Mouse (Mus musculus) urinary bladder, postnatal 10 days (tissue): ENCODE data around the gene Lmtk2.

ENCODE experiments used
- DNase-seq: peaks from one replicate; pipeline ENCODE4 v3.0.0; 2022; ENCODE audit warnings: low spot score

Lmtk2 gene

DNA sequence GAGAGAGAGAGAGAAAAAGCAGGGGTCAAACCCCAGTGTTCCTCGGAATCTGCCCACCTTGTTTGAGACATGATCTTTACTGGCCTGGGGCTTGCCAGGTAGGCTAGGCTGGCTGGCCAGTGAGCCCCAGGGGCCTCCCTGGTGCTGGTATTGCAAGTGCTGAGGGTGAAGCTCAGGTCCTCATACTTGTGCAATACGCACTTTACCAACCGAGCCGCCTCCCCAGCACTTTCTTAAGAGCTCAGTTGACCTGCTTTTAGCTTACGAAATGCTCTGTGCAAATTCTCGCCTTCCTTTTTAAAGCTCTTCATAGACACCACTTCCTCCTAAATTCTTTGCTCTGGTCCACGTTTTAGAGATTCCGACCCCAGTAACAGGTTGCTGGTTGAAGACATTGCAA is 9.0 kb downstream of the Lmtk2 start:
- DNase-seq, result no peak

DNA sequence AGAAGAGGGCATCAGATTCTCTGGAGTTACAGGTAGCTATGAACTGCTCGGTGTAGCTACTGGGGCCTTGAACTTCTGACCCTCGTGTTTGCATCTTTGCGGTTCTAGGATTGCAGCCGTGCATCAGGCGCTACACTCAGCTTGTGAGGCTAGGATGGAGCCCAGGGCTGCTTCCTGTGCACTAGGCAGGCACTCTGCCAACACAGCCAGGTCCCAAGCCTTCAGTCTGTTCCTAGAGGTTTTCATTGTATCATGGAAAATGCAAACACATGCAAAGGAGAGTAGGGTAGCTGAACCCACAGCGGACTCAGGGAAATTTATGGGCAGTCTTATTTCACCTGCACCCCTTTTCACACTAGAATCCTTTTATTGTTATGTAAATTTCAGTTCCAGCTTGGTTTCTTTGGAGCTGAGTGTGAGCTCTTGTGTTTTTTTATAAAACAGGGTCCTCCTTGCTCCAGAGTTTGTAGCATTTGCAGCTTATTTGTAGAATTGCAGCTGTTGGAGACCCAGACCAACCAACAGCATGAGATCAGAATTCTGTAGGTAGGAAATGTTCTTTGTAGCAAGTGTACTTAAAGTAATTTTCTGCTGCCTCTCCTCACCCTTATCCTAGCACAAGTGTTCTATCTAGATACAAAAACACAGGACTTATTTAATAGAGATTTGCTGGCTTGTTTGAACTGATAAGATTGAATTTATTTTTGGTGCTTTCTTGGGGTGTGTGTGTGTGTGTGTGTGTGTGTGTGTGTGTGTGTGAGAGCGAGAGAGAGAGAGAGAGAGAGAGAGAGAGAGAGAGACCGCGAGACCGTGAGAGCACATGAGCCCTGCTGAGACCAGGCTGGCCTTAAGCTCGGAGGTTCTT is 12.6 kb downstream of the Lmtk2 start:
- DNase-seq, result no peak

DNA sequence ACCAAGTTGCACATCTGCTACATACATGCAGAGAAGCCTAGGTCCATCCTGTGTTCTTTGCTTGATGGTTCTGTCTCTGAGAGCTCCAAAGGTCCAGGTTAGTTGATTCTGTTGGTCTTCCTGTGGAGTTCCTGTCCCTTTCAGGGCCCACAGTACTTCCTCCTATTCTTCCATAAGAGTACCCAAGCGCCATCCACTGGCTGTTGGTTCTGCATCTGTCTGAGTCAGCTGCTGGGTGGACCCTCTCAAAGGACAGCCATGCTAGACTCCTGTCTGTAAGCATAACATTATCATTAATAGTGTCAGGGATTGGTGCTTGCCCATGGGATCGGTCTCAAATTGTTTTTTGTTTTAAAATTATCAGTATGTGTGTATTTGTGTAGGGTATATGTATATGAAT is 13.8 kb downstream of the Lmtk2 start:
- DNase-seq, result no peak

DNA sequence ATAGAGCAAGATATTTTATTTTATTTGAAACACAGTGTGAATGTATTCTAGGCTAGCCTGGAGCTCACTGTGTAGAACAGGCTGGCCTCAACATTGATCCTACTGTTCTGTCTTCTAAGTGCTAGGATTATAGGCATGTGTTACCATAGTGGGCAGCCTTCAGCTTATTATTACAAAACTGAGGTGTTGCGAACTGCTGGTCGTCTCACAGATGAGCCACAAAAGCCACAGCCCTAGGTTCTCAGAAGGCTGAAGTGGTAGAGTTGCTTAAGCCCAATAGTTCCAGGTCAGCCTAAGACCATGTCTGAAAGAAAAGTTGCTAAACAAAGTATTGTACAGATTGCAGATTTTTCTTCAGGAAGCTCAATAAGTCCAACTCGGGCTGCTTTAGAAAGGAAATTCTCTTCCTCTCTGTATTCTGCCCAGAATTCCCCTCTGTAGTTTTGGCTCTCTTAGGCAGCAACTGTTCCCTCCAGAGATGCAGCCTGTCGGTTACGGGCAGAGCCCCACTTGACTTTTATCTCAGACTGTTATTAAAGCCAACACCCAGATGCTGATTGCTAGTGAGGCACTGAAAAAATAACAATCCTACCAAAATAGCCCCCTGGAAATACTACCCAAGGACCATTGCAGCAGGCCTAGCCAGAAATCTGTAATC is 14.9 kb downstream of the Lmtk2 start:
- no peak for DNase-seq

DNA sequence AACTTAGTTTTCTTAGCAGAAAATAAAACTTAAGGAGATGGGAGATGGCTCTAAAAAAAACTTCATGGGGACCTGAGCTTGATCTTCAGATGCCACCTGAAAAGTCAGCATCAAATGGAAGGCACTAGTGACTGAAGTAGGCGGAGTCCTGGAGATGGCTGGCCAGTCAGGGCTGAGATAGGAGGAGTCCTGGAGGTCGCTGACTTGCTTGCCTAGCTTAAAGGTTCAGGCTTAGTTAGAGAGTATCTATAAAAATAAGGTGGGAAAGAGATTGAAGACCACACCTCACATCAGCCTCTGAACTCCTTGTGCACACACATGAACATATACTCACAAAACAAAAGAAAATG is 15.4 kb downstream of the Lmtk2 start:
- no peak for DNase-seq

DNA sequence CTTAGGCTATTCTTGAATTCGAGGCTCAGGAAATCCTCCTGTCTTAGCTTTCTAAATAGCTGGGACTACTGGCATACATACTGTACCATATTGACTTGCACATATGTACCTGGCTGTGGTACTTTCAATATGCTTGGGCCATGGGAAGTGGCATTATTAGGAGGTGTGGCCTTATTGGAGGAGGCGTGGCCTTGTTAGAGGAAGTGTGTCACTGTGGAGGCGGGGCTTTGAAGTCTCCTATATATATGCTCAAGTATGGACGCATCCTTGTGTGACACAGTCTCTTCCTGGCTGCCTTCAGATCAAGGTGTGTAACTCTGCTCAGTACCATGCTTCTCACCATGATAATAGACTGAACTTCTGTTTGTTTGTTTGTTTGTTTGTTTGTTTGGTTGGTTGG is 18.0 kb downstream of the Lmtk2 start:
- no peak for DNase-seq

DNA sequence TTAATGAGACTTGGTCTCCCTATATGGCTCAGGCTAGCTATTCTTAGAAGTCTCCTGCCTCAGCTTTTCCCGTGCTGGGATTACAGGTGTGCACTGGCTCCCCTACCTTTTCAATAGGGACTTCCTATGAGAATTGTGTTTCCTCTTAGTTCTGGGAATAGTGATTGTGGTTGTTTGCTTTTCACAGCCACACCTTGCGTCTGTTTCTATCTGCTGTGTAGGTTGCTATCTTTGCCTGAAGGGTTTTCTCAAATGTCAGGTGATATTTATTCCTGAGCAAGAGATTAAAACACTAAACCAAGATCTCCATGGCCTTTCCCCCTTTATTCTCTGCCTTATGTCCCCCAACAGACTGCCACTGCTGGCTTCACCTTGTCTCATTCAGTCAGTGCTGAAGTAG is 19.1 kb downstream of the Lmtk2 start:
- DNase-seq, result no peak

DNA sequence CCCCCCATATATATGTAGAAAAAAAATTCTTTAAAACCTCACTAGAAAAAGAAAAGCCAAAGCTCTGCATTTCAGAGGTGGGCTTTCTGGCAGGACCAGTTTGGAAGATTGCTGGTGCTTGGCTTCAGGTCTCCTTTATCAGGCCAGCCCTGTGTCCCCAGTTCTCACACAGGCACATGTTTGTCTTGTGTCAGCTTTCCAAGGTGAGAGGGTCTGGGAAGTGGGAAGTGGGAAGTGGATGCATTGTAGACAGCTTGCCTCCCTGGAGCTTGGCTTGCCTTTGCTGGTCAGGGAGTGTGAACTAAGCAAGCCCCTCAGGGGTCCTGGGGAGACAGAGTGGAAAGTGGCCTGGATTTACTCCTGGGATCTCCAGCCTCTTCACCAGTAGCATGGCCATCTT is 21.3 kb downstream of the Lmtk2 start:
- no peak for DNase-seq

DNA sequence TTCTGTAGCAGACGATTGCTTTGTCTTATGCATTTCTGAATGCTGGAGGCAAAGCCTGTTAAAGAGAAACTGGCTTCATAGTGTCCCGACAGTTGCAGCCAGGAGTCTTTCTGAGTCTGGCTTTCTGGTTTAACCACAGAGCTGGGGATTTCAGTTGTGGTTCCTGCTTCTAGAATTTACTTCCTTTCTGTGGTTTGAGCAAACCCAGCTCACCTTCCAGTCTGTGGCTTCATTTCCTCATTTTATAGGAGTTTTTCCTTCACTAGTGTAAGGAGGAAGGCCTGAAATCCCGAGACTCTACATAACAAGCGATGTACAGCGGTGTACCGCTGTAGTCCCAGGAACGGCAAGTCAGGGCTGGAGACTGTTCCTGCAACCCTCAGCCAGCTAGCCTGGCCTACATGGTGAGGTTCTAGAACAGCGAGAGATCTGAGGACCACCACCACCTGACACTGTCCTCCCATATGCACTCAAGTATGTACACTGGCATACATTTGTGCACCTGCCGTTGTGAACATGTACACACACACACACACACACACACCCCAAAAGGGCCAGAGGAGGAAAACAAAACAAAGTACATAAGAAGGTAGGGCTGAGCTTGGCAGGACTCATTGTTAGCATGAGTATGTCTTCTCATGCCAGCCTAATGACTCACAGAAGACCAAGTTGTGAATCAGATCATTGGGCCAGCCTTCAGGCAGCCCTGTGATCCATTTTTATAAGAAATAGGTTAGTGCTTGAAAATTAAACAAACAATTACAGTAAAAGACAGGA is 25.9 kb downstream of the Lmtk2 start:
- DNase-seq, result no peak

DNA sequence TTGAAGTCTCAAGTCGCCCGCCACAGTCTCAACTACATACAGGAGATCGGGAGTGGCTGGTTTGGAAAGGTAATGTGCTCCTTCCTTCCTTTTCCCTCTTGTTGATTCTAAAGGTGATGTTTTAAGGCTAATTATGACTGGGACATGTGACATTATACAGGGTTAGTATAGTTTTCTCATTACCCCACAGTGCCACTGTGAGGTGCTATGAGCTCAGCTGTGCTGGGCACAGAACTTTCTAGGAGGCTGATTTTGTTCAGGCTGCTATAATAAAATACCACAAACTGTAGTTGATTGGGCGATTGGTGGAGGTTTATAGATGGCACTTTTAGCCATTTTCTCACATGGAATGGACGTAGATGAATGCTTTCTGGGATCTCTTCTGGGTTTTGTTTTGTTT is 43.3 kb downstream of the Lmtk2 start:
- no peak for DNase-seq

DNA sequence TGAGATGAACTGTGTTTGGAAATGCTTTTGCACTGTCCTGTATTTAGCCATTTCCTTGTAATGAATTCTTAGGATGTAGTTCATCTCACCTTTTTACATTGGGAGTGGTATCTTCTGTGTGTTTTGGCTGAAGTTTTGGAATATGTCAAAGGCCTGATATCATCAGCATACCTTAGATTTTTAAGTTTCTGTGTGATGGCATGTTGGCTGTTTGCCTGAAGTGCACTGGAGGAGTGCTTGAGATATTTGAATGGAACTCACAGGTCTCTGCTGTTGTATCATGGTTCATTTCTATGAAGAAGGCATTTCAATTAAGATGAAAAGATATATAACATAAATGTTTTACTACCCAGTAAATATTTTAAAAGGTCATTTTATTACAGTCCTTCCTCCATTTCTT is 46.7 kb downstream of the Lmtk2 start:
- DNase-seq, result no peak

DNA sequence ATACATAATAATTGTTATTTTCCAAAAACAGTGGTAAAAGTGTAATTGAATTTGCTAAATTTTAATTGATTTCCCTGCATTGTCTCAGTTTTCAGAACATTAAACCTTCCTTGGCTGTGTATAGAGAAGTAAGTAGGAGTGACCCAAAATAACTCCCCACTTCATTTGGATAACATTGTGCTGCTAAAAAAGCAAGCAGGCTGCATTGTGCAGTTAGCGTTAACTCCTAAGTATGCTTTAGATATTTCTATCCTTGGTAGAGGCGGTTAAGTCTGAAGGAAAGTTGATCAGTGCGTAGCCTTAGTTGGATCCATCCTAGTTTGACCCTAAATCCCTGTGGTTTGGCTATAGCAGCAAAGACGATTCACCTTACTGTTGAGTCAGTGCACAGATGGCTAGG is 49.3 kb downstream of the Lmtk2 start:
- DNase-seq, result no peak

DNA sequence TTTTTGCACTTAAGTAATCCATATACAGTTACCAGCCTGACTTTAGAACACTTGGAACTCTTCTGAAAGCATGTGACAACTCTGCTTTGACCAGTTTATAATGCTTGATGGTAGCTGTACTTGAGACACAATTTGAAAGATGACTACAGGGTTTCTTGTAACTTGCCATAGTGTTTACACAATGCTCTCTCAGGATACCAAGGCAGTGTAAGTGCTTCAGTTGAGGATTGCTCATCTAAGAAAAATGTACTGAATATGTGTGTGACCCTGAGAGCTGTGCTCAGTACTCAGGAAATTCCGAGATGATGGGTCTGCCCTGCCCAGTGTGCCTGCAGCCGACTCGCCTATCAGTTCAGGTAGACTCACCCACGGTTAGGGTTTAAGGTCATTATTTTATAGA is 51.0 kb downstream of the Lmtk2 start:
- DNase-seq, result no peak

DNA sequence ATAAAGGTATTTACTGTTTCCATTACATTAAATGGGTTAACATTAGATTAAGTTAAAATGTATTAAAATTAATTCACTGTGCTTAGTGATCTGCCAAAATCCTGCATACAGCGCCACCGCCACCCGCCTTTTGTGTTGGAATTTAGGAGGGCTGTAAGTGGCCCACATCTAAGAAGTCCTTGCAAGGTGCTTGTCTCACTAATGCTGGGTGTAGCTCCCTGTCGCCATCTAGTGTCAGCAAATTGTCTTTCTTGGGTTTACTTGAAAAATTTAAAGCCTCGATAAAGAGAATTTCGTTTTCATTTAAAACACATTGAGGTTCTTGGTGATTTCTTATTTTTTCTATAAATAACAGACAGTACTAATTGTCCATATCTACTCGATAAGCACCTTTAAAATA is 54.3 kb downstream of the Lmtk2 start:
- no peak for DNase-seq

DNA sequence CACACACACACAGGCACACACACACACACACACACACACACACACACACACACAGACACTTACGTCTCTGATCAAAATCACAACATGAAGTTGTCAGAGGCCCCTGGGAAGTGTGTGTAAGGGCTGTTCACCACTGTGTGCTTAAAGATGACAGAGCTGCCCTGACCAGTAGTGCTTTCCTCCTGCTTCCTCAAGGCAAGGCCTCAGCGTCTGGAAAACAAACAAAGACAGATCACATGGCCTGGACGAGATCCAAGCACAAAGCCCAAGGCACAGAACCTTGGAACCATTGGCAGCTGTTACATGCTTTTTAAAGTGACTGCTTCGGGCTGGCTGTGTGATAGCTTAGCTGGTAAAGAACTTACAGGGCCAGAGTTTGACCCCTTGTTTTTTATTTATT is 58.4 kb downstream of the Lmtk2 start:
- DNase-seq, result no peak

DNA sequence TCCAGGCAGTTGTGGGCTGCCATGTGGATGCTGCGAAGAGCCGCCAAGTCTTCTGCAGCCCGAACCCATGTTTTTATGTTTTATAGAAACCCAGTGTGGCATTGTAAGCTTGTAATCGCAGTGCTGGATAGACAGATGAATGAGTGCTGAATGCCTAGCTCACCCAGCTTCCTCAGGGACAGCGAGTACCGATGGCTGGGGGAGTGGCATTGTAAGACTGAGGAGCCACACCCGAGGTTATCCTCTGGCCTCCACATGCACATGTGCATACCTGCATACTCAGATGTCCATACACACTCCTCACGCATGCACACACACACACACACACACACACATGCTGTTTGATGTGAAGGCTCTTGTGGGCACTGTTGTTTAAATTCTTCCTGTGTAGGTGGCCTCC is 58.9 kb downstream of the Lmtk2 start:
- DNase-seq, result no peak

DNA sequence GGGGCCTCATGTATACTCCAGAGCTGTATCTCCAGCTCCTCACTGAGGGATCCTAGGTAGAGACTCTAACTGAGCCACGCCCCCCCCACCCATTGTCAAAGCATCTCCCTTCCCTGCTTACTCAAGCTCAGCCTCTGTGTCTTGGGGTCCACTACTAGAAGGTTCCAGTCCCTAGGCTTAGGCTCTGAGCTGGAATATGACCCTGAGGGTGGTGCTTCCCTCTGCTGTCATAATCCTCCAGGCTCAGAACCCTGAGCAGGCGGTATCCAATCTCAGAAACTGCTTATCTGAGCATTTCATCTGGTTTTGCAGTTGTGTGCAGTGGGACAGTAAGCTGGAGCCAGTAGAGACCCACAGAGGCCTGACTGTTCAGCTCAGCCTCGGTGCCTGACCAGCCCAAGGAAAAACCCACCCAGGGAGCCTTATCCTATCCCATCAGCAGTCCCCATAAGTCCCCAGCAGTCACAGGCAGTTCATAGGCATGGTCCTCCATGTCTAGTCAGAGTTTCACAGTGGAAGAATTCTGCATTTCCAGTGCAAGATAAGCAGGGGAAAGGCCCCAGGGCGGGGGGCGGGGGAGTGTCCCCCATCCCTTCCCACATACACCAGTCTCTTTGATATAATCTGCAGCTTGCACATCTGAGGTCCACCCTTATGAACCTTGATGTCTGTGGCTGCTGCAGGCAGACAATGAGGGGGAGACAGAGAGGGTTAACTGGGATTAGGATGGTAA is 62.0 kb downstream of the Lmtk2 start:
- DNase-seq, result no peak

DNA sequence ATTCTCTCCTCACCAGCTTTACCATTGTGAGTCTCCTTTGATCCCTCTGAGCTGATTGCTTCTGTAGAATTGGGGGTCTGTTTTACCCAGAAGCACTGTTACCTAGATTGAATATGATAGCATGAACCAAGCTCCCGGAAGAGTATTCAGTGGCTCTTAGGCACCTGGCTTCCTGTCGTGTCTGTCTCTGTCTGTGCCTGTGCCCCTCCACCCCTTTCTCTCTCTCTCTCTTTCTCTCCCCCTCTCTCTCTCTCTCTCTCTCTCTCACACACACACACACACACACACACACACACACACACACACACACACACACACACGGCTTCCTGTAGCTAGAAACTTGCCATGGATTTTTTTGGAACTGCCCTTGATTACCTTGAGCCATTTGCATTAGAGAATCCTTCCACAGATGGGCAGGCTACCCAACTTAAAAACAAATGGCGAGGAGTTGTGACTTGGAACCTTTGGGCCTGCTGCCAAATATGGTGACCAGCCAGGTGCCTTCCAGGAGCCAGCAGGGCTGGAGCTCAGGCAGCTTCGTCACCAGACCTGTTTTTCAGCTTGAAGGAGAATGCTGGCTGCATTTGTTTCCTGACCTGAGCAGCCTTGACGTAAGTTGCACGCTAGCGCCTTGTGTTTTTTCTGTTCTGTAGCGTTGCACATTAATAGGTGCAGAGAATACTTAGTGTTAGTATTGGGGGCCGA is 62.7 kb downstream of the Lmtk2 start:
- DNase-seq, result no peak

DNA sequence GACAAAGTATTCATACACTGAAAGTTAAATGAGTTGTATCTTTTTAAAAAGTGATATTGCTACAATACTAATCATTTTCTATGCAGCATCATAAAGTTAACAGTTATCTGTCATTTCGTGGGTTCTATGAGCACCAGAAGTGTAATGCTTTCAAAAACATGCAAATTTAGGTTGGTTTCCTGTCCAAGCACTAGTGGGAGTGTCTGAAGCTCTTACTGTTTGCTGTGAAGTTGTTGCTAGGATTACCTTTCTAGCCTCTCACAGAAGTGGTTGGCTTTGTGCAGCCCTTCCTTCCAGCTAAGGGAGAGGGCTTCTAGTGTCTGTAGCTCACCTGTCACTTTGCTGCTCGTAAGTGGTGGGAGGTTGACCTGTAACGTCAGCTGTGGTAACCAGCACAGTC is 65.5 kb downstream of the Lmtk2 start:
- no peak for DNase-seq

DNA sequence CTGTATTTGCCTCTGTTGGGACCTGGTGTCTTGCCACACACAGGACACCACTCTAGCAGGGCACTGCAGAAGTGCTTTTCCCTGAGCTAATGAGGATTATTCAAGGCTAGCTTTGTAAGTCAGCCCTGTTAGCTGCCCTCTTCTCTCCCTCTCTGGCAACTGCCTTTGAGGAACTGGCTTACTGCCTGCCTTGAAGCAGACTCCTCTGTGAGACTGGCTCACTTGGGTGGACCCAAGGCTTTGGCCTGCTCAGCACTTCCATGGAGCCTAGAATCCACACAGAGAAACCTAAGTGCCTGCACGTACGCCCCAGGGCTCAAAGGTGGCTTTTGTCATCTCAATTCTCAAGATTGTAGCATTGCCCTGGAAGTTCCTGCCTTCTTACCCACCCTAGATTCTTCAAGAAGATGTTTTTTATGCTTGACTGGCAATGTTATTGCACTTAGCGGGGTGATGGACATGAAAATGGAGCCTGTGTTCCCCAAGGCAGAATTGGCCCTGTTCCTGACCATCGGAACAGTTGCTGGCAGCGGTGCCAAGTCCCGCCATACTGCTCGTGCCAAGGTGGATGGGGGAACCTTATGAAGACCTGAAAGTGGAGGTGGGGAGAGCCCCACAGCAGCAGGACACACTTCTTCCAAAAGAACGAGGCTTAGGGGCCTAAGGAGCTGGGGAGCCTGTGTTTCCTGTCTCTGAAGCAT is 69.2 kb downstream of the Lmtk2 start:
- no peak for DNase-seq

DNA sequence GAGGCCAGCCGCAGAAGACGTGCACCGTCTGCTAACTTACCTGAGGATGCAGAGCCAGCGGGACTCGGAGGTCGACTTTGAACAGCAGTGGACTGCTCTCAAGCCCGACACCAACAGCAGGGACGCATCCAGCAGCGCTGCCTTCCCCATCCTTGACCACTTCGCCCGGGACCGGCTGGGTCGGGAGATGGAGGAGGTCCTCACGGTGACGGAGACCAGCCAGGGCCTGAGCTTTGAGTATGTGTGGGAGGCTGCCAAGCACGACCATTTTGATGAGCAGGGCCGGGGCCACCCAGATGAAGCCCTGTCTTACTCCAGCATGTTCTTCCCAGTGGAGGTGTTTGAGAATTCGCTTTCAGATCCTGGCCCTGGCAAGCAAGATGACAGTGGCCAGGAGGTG is 73.4 kb downstream of the Lmtk2 start:
- DNase-seq, result no peak
